ENCODE assay signal across 8 mouse cellular contexts in the genomic region with DNA sequence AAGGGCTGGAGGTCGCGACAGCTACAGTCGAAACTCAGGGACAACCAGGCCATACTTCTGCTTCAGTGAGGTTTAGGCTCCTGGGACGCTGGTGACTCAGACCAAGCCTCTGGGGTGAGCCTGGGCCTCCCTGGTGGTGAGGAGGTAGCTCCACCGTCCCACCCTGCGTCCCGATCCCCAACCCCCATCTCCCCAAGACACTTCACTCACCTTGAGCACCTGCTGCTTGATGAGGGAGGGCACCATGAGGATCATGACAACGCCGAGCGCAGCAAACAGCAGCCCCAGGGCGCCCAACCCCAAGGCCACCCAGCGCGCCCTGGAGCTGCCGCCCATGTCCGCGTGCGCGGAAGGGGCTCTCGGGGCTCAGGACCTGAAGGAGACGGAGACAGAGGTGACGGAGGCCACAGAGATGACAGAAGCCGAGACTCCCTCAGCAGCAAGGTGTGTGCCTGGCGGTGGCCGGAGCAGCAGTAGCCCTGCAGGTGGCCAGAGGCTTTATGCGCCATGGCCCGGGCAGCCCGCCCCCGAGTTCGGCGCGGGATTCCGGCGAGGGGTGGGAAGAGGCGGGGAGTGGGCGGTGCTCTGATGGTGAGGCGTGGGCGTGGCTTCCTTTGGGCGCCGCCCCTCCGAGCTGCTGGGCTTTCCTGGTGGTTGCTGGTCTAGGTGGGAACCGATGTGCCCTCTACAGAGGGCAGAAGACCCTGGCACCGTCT. TPM values are rescaled to one million over a fixed set of nuclear protein-coding genes. Genes with fewer than 3 reads are reported as not detected.
A peak's percentile ranks its signal among the peaks of the same experiment; 100 is the strongest.
DNase-seq lines count a peak whose midpoint lies in the region; ATAC-seq and TF ChIP-seq lines count a peak whose summit lies in the region.

A gene (minus strand): TSS at position 548 of the 716 bp plus-strand sequence.

- peak within 1 kb of the TSS; percentile 80 for H3K27ac ChIP-seq in bone marrow macrophage, adult 2 months (ENCODE audit: insufficient read depth, low read depth, low read length)
- H3K27ac ChIP-seq in heart, embryonic 11.5 days (ENCODE audit: low read depth, low read length) = peak within 1 kb of the TSS; percentile 76
- H3K27ac ChIP-seq in kidney, embryonic 16.5 days (ENCODE audit: low read length) = peak within 1 kb of the TSS; percentile 65

- H3K4me2 ChIP-seq in heart, embryonic 11.5 days = peak within 1 kb of the TSS; percentile 99
- H3K4me2 ChIP-seq in kidney, embryonic 16.5 days (replicated peaks; ENCODE audit: low read depth, low read length) = peak within 1 kb of the TSS; percentile 95

- H3K36me3 ChIP-seq in erythroblast, embryonic 14.5 days (ENCODE audit: control insufficient read depth) = peaks cover 24% of the 10 kb centered on the region
- no peaks in the 10 kb centered on the region for H3K36me3 ChIP-seq in heart, embryonic 11.5 days (ENCODE audit: control insufficient read depth, insufficient read depth, low read length)
- H3K36me3 ChIP-seq in kidney, embryonic 16.5 days (ENCODE audit: insufficient read depth, low read length) = no peaks in the 10 kb centered on the region

- H3K9ac ChIP-seq in heart, embryonic 11.5 days (ENCODE audit: low read depth, low read length) = peak within 1 kb of the TSS; percentile 85
- peak within 1 kb of the TSS; percentile 80 for H3K9ac ChIP-seq in kidney, embryonic 16.5 days (replicated peaks; ENCODE audit: low read length)

- peaks cover 34% of the 10 kb centered on the region for H3K4me1 ChIP-seq in bone marrow macrophage, adult 2 months (ENCODE audit: control insufficient read depth, insufficient read depth, low read length)
- H3K4me1 ChIP-seq in erythroblast, embryonic 14.5 days (ENCODE audit: control insufficient read depth) = peaks cover 68% of the 10 kb centered on the region
- H3K4me1 ChIP-seq in heart, embryonic 11.5 days (ENCODE audit: control insufficient read depth, insufficient read depth, low read length) = peaks cover 34% of the 10 kb centered on the region
- H3K4me1 ChIP-seq in kidney, embryonic 16.5 days (ENCODE audit: insufficient read depth, low read length) = peaks cover 29% of the 10 kb centered on the region

- H3K27me3 ChIP-seq in erythroblast, embryonic 14.5 days (ENCODE audit: control insufficient read depth) = no peaks in the 10 kb centered on the region
- no peaks in the 10 kb centered on the region for H3K27me3 ChIP-seq in heart, embryonic 11.5 days (ENCODE audit: control insufficient read depth, insufficient read depth, low read length)
- H3K27me3 ChIP-seq in kidney, embryonic 16.5 days (ENCODE audit: insufficient read depth, low read length) = no peaks in the 10 kb centered on the region

- 1% methylated on average over 39 of the region's 42 CpGs for WGBS in heart, embryonic 11.5 days (ENCODE audit: insufficient replicate concordance)
- WGBS in kidney, embryonic 16.5 days = under 1% methylated on average over 42 of the region's 42 CpGs

- TF ChIP-seq POLR2A in bone marrow macrophage, adult 2 months (IDR thresholded peaks at IDR 0.05; ENCODE audit: borderline replicate concordance, low read depth, low read length) = no peak

- H3K9me3 ChIP-seq in erythroblast, embryonic 14.5 days (ENCODE audit: control insufficient read depth, low read length) = no peaks in the 10 kb centered on the region
- no peaks in the 10 kb centered on the region for H3K9me3 ChIP-seq in heart, embryonic 11.5 days (replicated peaks; ENCODE audit: control insufficient read depth, low read length)
- no peaks in the 10 kb centered on the region for H3K9me3 ChIP-seq in kidney, embryonic 16.5 days (ENCODE audit: low read length)

- DNase-seq in B cell, adult 2 months = peak; percentile 92 to 93
- DNase-seq in liver = peak; percentile 94
- peak; percentile 53 to 82 for DNase-seq in monocyte, adult 2 months (ENCODE audit: low read depth in 1 of 2, low spot score in 2 of 2)
- DNase-seq in spleen, postnatal 14 days (ENCODE audit: low spot score in 2 of 2) = peak; percentile 85 to 87

- peak within 1 kb of the TSS; percentile 93 for H3K4me3 ChIP-seq in bone marrow macrophage, adult 2 months (ENCODE audit: insufficient read depth, low read length)
- H3K4me3 ChIP-seq in erythroblast, embryonic 14.5 days (replicated peaks) = peak within 1 kb of the TSS; percentile 87
- peak within 1 kb of the TSS; percentile 91 for H3K4me3 ChIP-seq in heart, embryonic 11.5 days (ENCODE audit: low read depth, low read length)
- peak within 1 kb of the TSS; percentile 67 for H3K4me3 ChIP-seq in kidney, embryonic 16.5 days (ENCODE audit: low read length)

- TF ChIP-seq CTCF in bone marrow macrophage, adult 2 months (IDR thresholded peaks at IDR 0.05; ENCODE audit: low read depth, low read length) = no peak

- ATAC-seq in heart, embryonic 11.5 days (replicated peaks; ENCODE audit: insufficient number of reproducible peaks, low FRiP score, low TSS enrichment) = peak; percentile 86
- ATAC-seq in kidney, embryonic 16.5 days (ENCODE audit: low FRiP score, low TSS enrichment) = peak; percentile 80

RNA-seq across cellular contexts. Expression of the gene that starts here (rescaled TPM):
- polyA plus RNA-seq in bone marrow macrophage, adult 2 months (2012; ENCODE audit: insufficient read depth, insufficient read length, missing spikeins) = 101 and 120 TPM in 2 replicates
- polyA plus RNA-seq in erythroblast, embryonic 14.5 days (2012) = 7.0 and 10.9 TPM in 2 replicates
- polyA plus RNA-seq in heart, embryonic 11.5 days (2014; fragmentation: Nextera tagmentation; extraction: Ambion mirVana) = 57.1 and 67.0 TPM in 2 replicates
- polyA plus RNA-seq in kidney, embryonic 16.5 days (2015; fragmentation: Nextera tagmentation; extraction: Ambion mirVana) = 91.8 and 103 TPM in 2 replicates

Comparison
In these comparisons a context has a peak if more than half of its experiments do, and no peak if none do; other contexts are left out.
1. Peak in every context shown above with its lines: DNase-seq, ATAC-seq, H3K4me3 ChIP-seq and H3K27ac ChIP-seq.